Mouse (Mus musculus) thymus, postnatal 14 days (tissue): ENCODE results near the gene Brf1.

Source experiments
- DNase-seq: peaks from one replicate; pipeline ENCODE4 v3.0.0; 2021

Gene Brf1

GRCm38 (mm10) chr12:112976371-112977073, 24.0 kb downstream of the Brf1 start, which contains the start of gene Btbd6:
Gene Btbd6 (plus strand): TSS chr12:112976482.
- DNase-seq, result peak; percentile 95

DNA sequence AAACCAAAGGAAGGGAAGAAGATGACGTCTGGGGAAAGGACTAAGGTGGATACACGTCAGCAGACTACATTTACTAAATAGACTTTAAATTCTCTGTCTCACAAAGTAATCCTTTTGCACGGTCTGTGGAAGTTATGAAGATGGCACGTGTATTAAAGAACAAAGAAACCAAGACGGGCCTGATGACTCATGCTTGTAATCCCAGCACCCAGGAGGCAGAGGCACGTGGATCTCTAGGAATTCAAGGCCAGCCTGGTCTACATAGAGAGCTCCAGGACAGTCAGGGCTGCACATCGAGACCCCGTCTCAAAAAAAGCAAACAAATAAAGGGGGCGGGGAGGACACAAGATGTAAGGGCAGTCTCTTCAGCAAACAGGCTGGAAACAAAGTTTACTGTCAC, 25.8 kb downstream of the Brf1 start:
- DNase-seq, result no peak

GRCm38 (mm10) chr12:112969616-112970015, 30.9 kb downstream of the Brf1 start:
- no peak for DNase-seq

- DNase-seq, result no peak
These were observed 31.6 kb downstream of the Brf1 start for GRCm38 (mm10) chr12:112968943-112969342.

- no peak for DNase-seq
These were observed 34.7 kb downstream of the Brf1 start for GRCm38 (mm10) chr12:112965783-112966182.

- DNase-seq, result no peak
These were observed 38.6 kb downstream of the Brf1 start for GRCm38 (mm10) chr12:112961872-112962271.

DNA sequence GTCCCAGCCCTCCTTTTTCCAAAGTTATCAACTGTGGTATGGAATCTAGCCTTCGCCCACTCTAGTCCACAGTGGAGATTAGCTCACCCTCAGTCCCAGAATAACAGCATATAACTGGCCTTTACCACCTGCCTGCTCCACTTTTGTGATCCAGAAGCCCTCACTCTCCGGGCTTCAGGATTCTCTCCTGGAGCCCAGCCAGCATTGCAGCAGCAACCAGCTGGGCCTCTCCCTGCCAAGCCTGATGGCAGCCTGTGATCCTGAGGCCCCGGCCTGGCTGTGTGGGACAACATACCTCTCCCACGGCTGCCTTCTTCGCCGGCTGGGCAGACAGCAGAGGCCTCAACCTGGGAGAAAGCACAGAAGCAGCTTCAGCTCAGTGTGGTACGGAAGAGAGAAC, 39.1 kb downstream of the Brf1 start:
- no peak for DNase-seq

- peak; percentile 67 for DNase-seq
These were observed 41.1 kb downstream of the Brf1 start for GRCm38 (mm10) chr12:112959421-112959820.

DNA sequence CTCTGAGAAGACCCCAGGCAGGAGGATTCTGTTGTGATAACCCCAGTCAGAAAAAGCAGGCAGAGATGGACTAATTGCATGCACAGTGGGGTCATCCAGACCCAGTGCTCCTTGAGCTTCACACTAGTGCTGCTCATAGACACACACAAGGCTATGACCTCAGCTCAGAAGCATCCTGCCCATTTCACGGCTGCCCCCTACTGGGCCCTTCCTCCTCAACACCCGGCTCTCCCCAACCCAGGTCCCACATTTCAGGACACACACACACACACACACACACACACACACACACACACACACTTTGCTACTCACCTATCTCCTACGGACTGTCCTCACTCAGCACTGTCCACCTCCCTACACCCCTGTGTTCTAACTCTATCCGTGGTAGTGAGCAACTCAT, 42.2 kb downstream of the Brf1 start:
- DNase-seq, result peak; percentile 73

DNA sequence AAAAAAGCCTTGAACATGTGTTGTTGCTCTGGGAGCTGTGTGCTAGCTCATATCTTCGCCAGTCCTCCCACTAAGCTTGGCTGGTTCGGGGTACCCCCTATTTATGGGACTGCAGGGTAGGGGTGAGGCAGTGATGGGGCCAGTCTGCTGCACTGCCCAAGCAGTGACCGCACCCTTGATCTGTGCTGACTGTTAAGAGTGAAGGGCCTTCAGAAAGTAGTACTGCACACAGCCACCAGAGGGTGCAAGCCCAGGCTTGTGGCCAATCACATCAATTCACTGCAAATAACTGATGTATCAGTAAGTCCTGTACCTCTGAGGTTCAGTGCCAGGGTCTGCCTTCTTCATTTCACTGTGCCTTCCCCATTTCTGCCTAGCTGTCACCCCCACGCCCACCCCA, 44.7 kb downstream of the Brf1 start:
- DNase-seq, result peak; percentile 77

DNA sequence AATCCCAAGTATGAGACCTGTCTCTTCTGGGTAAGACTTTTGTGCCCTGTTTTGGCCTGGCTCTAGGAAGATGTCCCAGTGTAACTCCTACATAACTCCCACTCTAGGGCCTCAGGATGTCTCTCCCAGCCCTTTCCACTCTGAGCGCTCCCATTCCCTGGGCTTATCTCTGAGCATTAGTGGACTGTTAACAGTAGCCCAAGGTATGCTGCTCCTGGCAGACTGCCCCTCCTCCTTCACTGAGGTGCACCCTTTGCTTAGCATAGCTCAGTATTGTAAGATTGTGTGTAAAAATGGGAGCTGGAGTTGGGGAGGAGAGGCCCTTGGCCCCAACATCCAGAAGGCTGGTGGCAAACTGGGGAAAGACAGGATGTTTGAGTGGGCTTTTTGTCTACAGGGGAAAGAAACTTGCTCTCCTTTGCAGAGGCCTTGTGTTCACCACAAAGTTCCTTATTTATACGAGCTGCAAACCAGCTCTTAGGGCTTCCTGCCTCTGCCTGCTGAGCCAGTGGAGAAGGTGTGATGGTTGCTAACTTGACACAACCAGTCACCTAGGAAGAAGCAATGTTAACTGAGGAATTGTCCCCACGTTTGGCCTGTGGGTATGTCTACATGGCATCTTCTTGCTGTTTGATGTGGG, 47.5 kb downstream of the Brf1 start:
- no peak for DNase-seq

GRCm38 (mm10) chr12:112952433-112952832, 48.1 kb downstream of the Brf1 start:
- DNase-seq, result no peak

DNA sequence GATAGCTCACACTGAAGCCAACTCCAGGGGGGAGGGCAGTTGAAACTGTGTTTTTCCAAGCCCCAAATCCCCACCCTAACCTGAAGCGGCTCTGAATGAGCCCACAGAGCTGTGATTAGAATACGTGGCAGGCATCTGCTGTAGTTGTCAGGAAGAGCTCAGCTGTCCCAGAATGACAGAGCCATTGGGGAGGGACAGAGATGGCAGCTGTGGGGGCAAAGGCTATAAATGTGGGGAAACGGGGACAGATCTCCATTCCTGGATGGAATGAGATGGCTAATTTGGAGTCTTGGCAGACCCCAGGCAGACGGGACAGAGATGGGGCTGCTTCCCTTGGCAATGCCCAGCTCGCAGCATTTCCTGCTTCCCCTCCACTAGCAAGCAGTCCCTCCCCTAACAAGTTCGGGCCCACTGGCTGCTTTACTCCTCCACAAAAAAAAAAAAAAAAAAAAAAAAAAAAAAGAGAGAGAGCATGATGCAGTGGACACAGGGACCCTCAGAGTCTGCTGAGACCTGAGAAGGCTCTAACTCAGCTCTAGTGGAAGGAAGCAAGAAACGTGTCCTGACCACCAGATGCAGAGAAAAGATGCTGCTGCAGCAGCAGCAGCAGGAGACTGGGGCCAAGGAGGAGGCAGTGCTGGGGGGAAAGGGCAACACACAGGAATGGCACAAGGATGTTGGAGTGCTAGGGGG, 49.2 kb downstream of the Brf1 start:
- no peak for DNase-seq

- DNase-seq, result no peak
These were observed 49.8 kb downstream of the Brf1 start for GRCm38 (mm10) chr12:112950761-112951129.

DNA sequence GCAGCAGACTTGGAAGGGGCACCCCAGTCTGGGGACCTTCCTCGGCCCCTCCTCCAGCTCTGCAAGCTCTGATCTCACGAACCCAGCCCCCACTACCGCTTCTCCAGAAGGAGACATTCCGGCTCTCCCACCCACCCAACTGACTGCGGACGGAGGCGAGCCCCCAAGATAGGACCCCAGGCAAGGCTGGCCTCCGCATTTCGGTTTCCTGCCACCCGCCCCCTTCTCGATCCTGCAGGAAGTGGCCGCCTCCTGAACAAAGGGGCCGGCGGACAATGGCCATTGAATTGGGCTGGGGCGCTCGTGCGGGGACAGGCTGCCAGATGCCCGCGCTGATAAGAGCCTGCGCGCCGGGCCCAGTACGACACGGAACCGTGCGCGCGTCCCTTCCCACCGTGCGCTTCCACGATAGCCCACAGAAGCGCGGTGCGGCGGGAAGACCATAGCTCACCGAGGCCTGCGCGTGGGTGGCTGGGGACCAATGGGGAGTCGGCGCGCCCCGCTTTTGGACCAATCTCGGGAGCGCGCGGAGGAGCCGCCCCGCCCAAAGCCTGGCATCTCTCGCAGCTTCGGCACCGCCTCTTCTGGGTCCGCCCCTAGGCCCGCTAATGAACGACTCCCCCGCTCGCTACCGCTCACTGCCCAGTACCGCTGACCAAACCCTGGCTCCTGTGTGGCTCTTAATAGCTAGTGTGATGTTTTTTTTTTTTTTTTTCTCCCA, 50.3 kb downstream of the Brf1 start:
- peak; percentile 86 for DNase-seq

GRCm38 (mm10) chr12:112947307-112947706, 53.2 kb downstream of the Brf1 start:
- peak; percentile 57 for DNase-seq

- no peak for DNase-seq
These were observed 56.8 kb downstream of the Brf1 start for GRCm38 (mm10) chr12:112943669-112944068.

- peak; percentile 81 for DNase-seq
These were observed 58.5 kb downstream of the Brf1 start, which contains the start of gene Nudt14 for GRCm38 (mm10) chr12:112941776-112942713. Gene Nudt14 (minus strand): TSS chr12:112942124.

DNA sequence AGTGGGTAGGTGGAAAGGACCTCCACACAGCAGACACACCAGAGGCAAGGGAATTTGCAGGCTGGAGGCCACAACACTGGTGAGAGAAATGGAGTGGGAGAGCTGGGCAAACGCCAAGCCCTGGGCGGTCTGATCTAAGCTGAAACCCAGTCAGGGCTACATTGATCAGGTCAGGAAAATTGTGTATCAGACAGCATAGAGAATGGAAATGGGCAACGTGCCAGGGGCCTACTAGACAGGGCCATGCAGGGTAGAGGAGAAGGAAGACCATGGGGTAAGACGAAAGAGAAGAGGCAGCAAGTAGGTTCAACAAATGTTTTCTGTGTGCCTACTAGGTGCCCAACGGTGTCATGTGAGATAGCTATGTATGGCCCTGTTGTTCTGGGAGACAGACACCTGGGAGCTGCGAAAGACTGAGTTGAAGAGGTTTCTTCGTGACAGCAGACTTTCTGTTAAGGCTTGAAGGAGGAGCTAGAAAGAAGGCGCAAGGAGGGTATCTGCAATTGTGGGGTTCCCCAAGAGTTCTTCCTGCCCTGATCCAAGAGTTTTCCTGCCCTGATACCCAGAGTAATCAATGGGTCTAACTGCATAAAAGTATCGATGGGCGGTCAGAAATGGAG, 59.2 kb downstream of the Brf1 start:
- DNase-seq, result no peak

GRCm38 (mm10) chr12:112940710-112941109, 59.8 kb downstream of the Brf1 start:
- no peak for DNase-seq

DNA sequence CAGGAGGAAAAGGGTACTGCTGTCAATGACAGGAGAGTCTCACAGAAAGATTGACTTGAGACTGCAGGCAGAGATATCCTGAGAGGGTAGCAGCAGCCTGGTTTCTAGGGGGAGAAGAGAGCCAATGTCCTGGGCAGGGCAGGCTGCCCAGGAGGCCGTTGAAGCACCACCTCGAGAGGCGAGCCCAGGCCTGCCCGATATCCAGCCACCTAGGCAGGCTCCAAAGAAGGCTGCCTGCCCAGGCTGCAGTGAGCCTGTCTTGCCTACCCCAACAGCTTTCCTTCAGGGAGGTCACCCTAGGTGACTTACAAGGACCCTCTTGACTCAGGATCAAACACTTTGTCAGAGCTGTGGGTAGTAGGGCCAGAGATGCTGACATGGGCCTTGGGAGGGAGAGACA, 60.3 kb downstream of the Brf1 start:
- no peak for DNase-seq
